Mouse (Mus musculus) MEL-GATA-1-ER (cell line): ENCODE measurements around the gene Pik3ap1.
"Not testable (repeated sequence)": the region's sequence is repeated elsewhere in the genome, so short reads cannot be mapped to it uniquely, and the experiment has no call there.

Experiments
- DNase-seq: peaks from one replicate; pipeline ENCODE4 v3.0.0-alpha.2; 2012; ENCODE audit warnings: low read depth; ENCODE audit errors: extremely low read depth

Gene Pik3ap1

GRCm38 (mm10) chr19:41384922-41385508 is at the start of gene Pik3ap1:
Pik3ap1 (minus strand) TSS chr19:41385102.
- DNase-seq, result peak; percentile 24

GRCm38 (mm10) chr19:41431512-41432164 is 46.7 kb upstream of the Pik3ap1 start:
- DNase-seq, result not testable (repeated sequence)

GRCm38 (mm10) chr19:41425927-41426772 is 41.2 kb upstream of the Pik3ap1 start:
- DNase-seq, result not testable (repeated sequence)

GRCm38 (mm10) chr19:41421264-41421663 is 36.4 kb upstream of the Pik3ap1 start:
- DNase-seq, result no peak

GRCm38 (mm10) chr19:41418786-41419185 is 33.9 kb upstream of the Pik3ap1 start:
- DNase-seq, result no peak

- DNase-seq, result no peak
Observed at GRCm38 (mm10) chr19:41417995-41418394, 33.1 kb upstream of the Pik3ap1 start.

GRCm38 (mm10) chr19:41416201-41416600 is 31.3 kb upstream of the Pik3ap1 start:
- no peak for DNase-seq

GRCm38 (mm10) chr19:41402603-41403002 is 17.7 kb upstream of the Pik3ap1 start:
- DNase-seq, result peak; percentile 92

GRCm38 (mm10) chr19:41390856-41391255 is 6.0 kb upstream of the Pik3ap1 start:
- no peak for DNase-seq

GRCm38 (mm10) chr19:41389351-41389750 is 4.4 kb upstream of the Pik3ap1 start:
- no peak for DNase-seq

GRCm38 (mm10) chr19:41388242-41388641 is 3.3 kb upstream of the Pik3ap1 start:
- no peak for DNase-seq

- DNase-seq, result no peak
Observed at GRCm38 (mm10) chr19:41387262-41387661, 2.4 kb upstream of the Pik3ap1 start.

- peak; percentile 53 for DNase-seq
Observed at GRCm38 (mm10) chr19:41384406-41384851, 473 bp downstream of the Pik3ap1 start.

GRCm38 (mm10) chr19:41382391-41382978 is 2.4 kb downstream of the Pik3ap1 start:
- DNase-seq, result no peak

GRCm38 (mm10) chr19:41381581-41382239 is 3.2 kb downstream of the Pik3ap1 start:
- DNase-seq, result no peak

- DNase-seq, result no peak
Observed at GRCm38 (mm10) chr19:41379195-41379594, 5.7 kb downstream of the Pik3ap1 start.

- DNase-seq, result no peak
Observed at GRCm38 (mm10) chr19:41375791-41376190, 9.1 kb downstream of the Pik3ap1 start.

GRCm38 (mm10) chr19:41375096-41375495 is 9.8 kb downstream of the Pik3ap1 start:
- DNase-seq, result no peak

- DNase-seq, result no peak
Observed at GRCm38 (mm10) chr19:41374658-41375057, 10.2 kb downstream of the Pik3ap1 start.

GRCm38 (mm10) chr19:41372322-41372721 is 12.6 kb downstream of the Pik3ap1 start:
- DNase-seq, result peak; percentile 59

GRCm38 (mm10) chr19:41371373-41371772 is 13.5 kb downstream of the Pik3ap1 start:
- no peak for DNase-seq
